Mouse (Mus musculus): ENCODE measurements around the gene Ubiad1.

GRCm38 (mm10) chr4:148441931-148442330 lies 2.6 kb downstream of the Ubiad1 start:
- no peak for TF ChIP-seq POLR2AphosphoS2 (IDR thresholded peaks at IDR 0.05; ENCODE audit: insufficient read length, low read depth)
- no peak for TF ChIP-seq POLR2A (IDR thresholded peaks at IDR 0.05; ENCODE audit: insufficient read length, low read depth)
- TF ChIP-seq CEBPB (IDR thresholded peaks at IDR 0.05; ENCODE audit: insufficient read depth, poor library complexity, severe bottlenecking): no peak
- no peak for TF ChIP-seq MYOD1 (IDR thresholded peaks at IDR 0.05; ENCODE audit: control insufficient read depth in 1 of 3, insufficient read length in 2 of 3, low read depth in 2 of 3)
- no peak for TF ChIP-seq TCF12 (IDR thresholded peaks at IDR 0.05; ENCODE audit: insufficient read depth, poor library complexity, severe bottlenecking)
- TF ChIP-seq MYOG (IDR thresholded peaks at IDR 0.05; ENCODE audit: control insufficient read depth in 1 of 3, insufficient read depth in 1 of 3, insufficient read length in 2 of 3, low read depth in 2 of 3): no peak
- TF ChIP-seq USF1 (IDR thresholded peaks at IDR 0.05; ENCODE audit: low read depth): no peak
- TF ChIP-seq TCF3 (IDR thresholded peaks at IDR 0.05; ENCODE audit: insufficient read length, low read depth): no peak
